Mouse (Mus musculus): ENCODE measurements around the gene Cdk4. TPM values are rescaled to one million over a fixed set of nuclear protein-coding genes. Genes with fewer than 3 reads are reported as not detected.

Gene Cdk4
- total RNA-seq, 2 experiments from 2014 or later: 122 to 147 TPM

DNA sequence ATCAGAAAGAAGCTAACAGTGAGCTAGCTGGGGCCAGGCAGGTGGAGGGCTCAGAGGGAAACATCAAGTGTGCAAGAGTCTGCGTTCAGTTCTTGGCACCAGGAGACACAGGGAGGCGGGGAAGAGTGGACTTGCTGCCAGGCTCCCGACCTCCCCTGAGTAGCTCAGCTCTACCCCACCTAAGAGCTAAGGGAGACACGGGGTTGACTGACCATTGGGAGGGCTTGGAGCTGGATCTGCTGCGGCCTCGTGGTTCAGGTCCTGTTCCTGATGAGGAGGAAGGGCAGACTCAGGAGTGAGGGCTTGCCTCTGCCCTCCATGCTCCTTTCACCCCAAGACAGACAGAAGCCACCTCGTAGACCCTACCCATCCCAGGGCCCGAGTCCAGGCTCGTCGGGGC is 35.9 kb downstream of the Cdk4 start:
- DNase-seq: no peak

DNA sequence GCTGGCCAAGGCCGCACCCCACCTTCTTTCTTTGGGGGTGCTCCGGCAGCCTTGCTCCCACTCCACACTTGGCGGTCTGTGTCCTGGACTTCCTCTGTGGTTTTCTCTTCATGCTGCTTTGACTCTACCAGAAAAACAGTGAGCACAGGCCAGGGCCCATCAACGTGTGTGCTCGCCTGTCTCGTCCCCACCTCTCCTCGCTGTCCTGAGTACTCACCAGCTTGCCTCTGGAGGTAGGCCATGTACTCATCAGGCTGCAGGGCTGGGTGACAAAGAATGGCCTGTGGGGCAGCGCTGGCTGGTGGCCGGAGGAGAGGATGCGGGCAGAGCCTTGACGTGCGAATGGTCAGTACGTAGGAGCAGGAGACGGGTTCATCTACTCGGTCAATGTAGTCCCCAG is 36.5 kb downstream of the Cdk4 start:
- DNase-seq: no peak

DNA sequence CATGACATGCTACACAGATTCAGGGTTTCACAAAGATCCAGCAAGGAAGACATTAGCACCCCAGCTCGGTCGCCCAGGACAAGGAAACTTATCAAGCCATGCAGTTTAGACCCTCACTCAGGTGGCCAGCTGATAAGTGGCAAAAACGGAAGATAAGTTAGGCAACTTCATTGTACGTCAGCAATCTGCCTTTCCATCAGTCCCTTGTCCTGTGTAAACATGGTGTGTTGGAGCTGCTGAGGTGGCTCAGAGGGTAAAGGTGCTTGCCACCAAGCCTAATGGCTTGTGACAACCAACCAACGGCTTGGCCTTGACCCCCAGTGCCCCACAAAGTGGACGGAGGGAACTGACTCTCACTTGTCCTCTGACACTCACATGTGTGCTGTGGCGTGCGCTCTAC is 37.1 kb downstream of the Cdk4 start:
- DNase-seq: no peak

DNA sequence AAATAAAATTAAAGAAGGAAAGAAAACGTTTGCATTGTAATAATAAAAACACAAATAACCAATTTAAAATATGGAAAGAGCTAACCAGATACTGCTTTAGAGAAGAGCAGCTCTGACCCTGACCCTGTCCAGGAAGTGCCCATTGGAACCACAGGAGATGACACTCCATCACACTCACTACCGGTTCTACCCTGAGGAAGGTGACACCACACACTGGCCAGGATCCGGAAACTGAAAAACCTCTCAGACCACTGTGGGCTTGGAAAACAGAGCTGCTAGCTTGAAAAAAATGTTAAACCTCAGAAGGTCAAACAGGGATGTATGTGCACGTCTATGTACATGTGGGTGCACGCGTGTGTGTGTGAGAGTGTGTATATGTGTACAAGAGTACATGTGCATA is 37.8 kb downstream of the Cdk4 start:
- no peak for DNase-seq

DNA sequence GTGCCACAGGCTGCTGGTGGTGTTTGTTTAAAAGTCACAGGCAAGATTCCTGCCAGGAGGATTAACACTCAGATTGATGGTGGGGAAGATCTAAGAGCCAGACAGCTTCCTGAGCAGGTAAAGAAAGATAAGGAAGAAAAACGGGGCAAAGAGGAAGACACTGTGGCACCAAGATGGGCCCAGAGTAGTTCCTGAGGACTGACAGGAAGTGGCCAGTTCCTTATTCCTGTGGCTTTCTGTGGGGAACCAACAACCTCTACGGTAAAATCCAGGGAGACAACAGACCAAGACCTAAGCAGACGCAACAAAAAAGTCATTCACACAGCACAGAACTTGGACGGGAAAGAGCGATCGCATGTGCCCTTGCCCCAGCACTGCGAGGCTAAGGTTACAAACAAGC is 40.3 kb downstream of the Cdk4 start:
- no peak for DNase-seq

GRCm38 (mm10) chr10:127107563-127108261 is 44.4 kb downstream of the Cdk4 start:
- no peak for DNase-seq

GRCm38 (mm10) chr10:127108262-127108583 is 44.9 kb downstream of the Cdk4 start:
- DNase-seq: no peak

- no peak for DNase-seq
These were observed 47.9 kb downstream of the Cdk4 start for GRCm38 (mm10) chr10:127111001-127111887.

DNA sequence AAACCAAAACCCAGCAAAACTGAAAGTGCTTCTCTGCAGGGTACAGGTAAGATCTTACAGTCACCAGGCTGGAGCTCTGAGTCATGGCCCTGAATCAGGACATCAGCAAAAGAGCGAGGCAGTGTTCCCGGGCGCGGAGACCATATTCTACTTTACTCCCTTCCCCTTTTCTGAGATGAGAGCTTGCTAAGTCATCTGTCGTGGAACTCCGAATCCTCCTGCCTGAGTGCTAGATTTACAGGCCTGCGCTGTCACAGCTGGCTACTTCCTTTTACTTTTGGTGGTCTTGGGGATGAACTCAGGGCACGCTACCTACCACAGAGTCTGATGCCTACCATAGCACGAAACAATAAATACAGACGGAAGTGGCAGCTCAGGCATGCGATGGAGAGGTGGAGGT is 51.1 kb downstream of the Cdk4 start:
- DNase-seq: no peak

DNA sequence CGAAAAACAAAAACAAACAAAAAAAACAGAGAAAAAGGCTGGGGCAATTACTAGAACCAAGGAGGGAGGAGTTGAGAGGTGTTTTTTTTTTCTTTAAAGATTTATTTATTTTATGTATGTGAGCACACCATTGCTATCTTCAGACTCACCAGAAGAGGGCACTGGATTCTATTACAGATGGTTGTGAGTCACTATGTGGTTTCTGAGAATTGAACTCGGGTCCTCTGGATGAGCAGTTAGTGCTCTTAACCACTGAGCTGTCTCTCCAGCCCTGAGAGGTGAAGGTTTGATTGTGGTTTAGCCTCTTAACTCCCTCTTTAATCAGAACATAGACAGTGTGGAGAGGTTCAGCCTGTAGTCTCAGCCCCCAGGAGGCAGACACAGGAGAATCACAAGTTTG is 51.7 kb downstream of the Cdk4 start:
- no peak for DNase-seq

Other genes starting within 250 kb of the Cdk4 start
- 1 to 10 TPM; 2.9 to 4.2 TPM for gene Atp23, start 162.2 kb upstream of the Cdk4 start, total RNA-seq (2021)
- gene Ctdsp2, start 84.8 kb upstream of the Cdk4 start, total RNA-seq (2021): 100 to 1,000 TPM; 135 to 155 TPM
- under 1 TPM; 0.33 to 0.95 TPM for gene Avil, start 62.8 kb upstream of the Cdk4 start, total RNA-seq (2021)
- 10 to 100 TPM; 23.5 to 29.5 TPM for gene Tsfm, start 32.7 kb upstream of the Cdk4 start, total RNA-seq (2021)
- gene Mettl1, start 22.1 kb upstream of the Cdk4 start, total RNA-seq (2021): 10 to 100 TPM; 14.7 to 18.9 TPM
- gene Eef1akmt3, start 22.0 kb upstream of the Cdk4 start, total RNA-seq (2021): under 1 TPM; 0.21 to 0.84 TPM
- gene Cyp27b1, start 15.3 kb upstream of the Cdk4 start, total RNA-seq (2021): under 1 TPM; 0.45 to 0.49 TPM
- 1 to 10 TPM; 1.1 to 2.0 TPM for gene March9, start 3.4 kb upstream of the Cdk4 start, total RNA-seq (2021)
- 10 to 100 TPM; 29.7 to 32.0 TPM for gene Tspan31, start 6.7 kb downstream of the Cdk4 start, total RNA-seq (2021)
- gene Agap2, start 11.8 kb downstream of the Cdk4 start, total RNA-seq (2021): 1 to 10 TPM; 2.7 to 3.4 TPM
- gene Os9, start 57.6 kb downstream of the Cdk4 start, total RNA-seq (2021): 10 to 100 TPM; 29.4 to 33.9 TPM
- 1 to 10 TPM; 1.6 to 3.3 TPM for gene B4galnt1, start 101.7 kb downstream of the Cdk4 start, total RNA-seq (2021)
- gene Slc26a10, start 117.1 kb downstream of the Cdk4 start, total RNA-seq (2021): 1 to 10 TPM; 3.0 to 6.1 TPM
- gene Arhgef25, start 126.5 kb downstream of the Cdk4 start, total RNA-seq (2021): 10 to 100 TPM; 16.2 to 26.2 TPM
- 10 to 100 TPM; 28.8 to 37.6 TPM for gene Dtx3, start 132.2 kb downstream of the Cdk4 start, total RNA-seq (2021)
- 1 to 10 TPM; 8.5 to 9.6 TPM for gene Pip4k2c, start 148.1 kb downstream of the Cdk4 start, total RNA-seq (2021)
- gene Kif5a, start 199.8 kb downstream of the Cdk4 start, total RNA-seq (2021): 1 to 10 TPM; 1.1 to 1.6 TPM
- gene Dctn2, start 202.8 kb downstream of the Cdk4 start, total RNA-seq (2021): 100 to 1,000 TPM; 117 to 120 TPM
- 10 to 100 TPM; 18.7 to 28.9 TPM for gene Mbd6, start 225.5 kb downstream of the Cdk4 start, total RNA-seq (2021)
- 10 to 100 TPM; 44.5 to 54.8 TPM for gene Mars, start 248.3 kb downstream of the Cdk4 start, total RNA-seq (2021)

Data from gastrocnemius, postnatal 10 days (tissue).